Mouse (Mus musculus): Measurements from ENCODE around the gene Trpm8. TPM values are rescaled to one million over a fixed set of nuclear protein-coding genes. Genes with fewer than 3 reads are reported as not detected.
A peak's percentile ranks its signal among the peaks of the same experiment; 100 is the strongest.

Trpm8 gene
- polyA plus RNA-seq, 1 experiment from 2014 or later, result 0.17 TPM

- no peaks in the 10 kb centered on the region for H3K27me3 ChIP-seq (ENCODE audit: control insufficient read depth, insufficient read depth, low read length)
- peaks cover 4% of the 10 kb centered on the region; the same call in 1 of the 2 replicates for H3K9me3 ChIP-seq (ENCODE audit: control insufficient read depth, low read length)
- ATAC-seq (ENCODE audit: low FRiP score) (peak; percentile 37), DNase-seq (ENCODE audit: low spot score) (peak; percentile 69)
- H3K27ac ChIP-seq, result peak overlapping the region; percentile 38
- H3K4me3 ChIP-seq (replicated peaks; ENCODE audit: low read length), result peak overlapping the region; percentile 42
- peak overlapping the region; percentile 52 for H3K4me2 ChIP-seq (replicated peaks)
- peaks cover 20% of the 10 kb centered on the region for H3K4me1 ChIP-seq (replicated peaks; ENCODE audit: control insufficient read depth, insufficient read depth, low read length)
- peaks cover 13% of the 10 kb centered on the region for H3K36me3 ChIP-seq (replicated peaks; ENCODE audit: control insufficient read depth, insufficient read depth)
- peak overlapping the region; percentile 64 for H3K9ac ChIP-seq
- 29% methylated on average over 10 of the region's 10 CpGs for WGBS
Measured at GRCm38 (mm10) chr1:88276524-88277097, 850 bp upstream of the Trpm8 start.

DNA sequence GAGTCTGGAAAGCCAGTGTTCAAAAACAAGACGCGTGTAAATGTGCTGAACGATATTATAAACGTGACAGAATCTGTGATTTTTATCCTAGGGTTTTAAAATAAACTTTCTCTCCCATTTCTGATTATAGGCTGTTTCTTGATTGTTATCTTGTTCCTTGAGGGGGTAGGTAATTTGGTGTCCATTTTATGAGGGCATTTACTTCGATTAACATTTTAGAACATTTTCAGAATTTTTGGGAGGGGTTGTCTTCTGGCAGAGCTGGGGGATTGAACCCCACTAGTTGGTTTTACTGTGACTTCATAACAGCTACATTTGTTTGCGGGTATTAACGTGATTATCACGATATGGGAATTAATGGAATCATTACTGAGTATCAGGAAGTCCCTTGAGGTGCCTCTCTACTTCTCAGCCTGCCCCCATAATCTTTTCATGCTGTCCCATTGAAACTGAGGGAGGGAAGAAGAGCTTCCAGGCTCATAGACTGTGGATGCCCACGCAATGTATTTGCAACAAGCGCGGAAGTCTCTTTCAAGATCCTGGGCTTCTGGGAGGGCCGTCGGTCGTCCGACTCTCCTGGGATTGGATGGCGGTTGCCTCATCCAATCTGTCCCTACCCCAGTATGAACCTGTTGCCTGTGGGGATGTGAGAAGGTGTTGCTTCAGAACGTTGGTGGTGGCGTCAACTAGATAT is 504 bp downstream of the Trpm8 start:
- peak overlapping the region; percentile 52 for H3K4me2 ChIP-seq (replicated peaks)
- H3K27ac ChIP-seq, result peak overlapping the region; percentile 30
- peak; percentile 3 for ATAC-seq (ENCODE audit: low FRiP score)
- peaks cover 20% of the 10 kb centered on the region for H3K4me1 ChIP-seq (replicated peaks; ENCODE audit: control insufficient read depth, insufficient read depth, low read length)
- H3K27me3 ChIP-seq (ENCODE audit: control insufficient read depth, insufficient read depth, low read length), result no peaks in the 10 kb centered on the region
- H3K36me3 ChIP-seq (replicated peaks; ENCODE audit: control insufficient read depth, insufficient read depth), result peaks cover 10% of the 10 kb centered on the region
- DNase-seq (ENCODE audit: low spot score), result no peak
- peak overlapping the region; percentile 64 for H3K9ac ChIP-seq
- peak overlapping the region; percentile 42 for H3K4me3 ChIP-seq (replicated peaks; ENCODE audit: low read length)
- peaks cover 17% of the 10 kb centered on the region for H3K9me3 ChIP-seq (ENCODE audit: control insufficient read depth, low read length)
- 66% methylated on average over 18 of the region's 18 CpGs for WGBS

- peaks cover 20% of the 10 kb centered on the region for H3K4me1 ChIP-seq (replicated peaks; ENCODE audit: control insufficient read depth, insufficient read depth, low read length)
- no peak overlapping the region for H3K27ac ChIP-seq
- DNase-seq (ENCODE audit: low spot score) (no peak), ATAC-seq (ENCODE audit: low FRiP score) (no peak)
- peaks cover 31% of the 10 kb centered on the region for H3K9me3 ChIP-seq (ENCODE audit: control insufficient read depth, low read length)
- WGBS, result 73% methylated on average over 9 of the region's 9 CpGs
- no peak overlapping the region for H3K4me3 ChIP-seq (replicated peaks; ENCODE audit: low read length)
- H3K4me2 ChIP-seq (replicated peaks), result no peak overlapping the region
- no peaks in the 10 kb centered on the region for H3K27me3 ChIP-seq (ENCODE audit: control insufficient read depth, insufficient read depth, low read length)
- H3K9ac ChIP-seq, result no peak overlapping the region
- H3K36me3 ChIP-seq (replicated peaks; ENCODE audit: control insufficient read depth, insufficient read depth), result peaks cover 5% of the 10 kb centered on the region
Measured at GRCm38 (mm10) chr1:88279111-88280005, 1.9 kb downstream of the Trpm8 start.

- Histone ChIP-seq H3K27ac (no peak overlapping the region), H3K4me3 (replicated peaks; ENCODE audit: low read length) (no peak overlapping the region), H3K27me3 (ENCODE audit: control insufficient read depth, insufficient read depth, low read length) (no peaks in the 10 kb centered on the region), H3K9ac (no peak overlapping the region), H3K9me3 (ENCODE audit: control insufficient read depth, low read length) (peaks cover 39% of the 10 kb centered on the region), H3K4me1 (replicated peaks; ENCODE audit: control insufficient read depth, insufficient read depth, low read length) (peaks cover 20% of the 10 kb centered on the region), H3K4me2 (replicated peaks) (no peak overlapping the region), H3K36me3 (replicated peaks; ENCODE audit: control insufficient read depth, insufficient read depth) (no peaks in the 10 kb centered on the region)
- no peak for DNase-seq (ENCODE audit: low spot score)
- 78% methylated on average over 15 of the region's 15 CpGs for WGBS
- no peak for ATAC-seq (ENCODE audit: low FRiP score)
Measured at GRCm38 (mm10) chr1:88280006-88280690, 2.7 kb downstream of the Trpm8 start.

DNA sequence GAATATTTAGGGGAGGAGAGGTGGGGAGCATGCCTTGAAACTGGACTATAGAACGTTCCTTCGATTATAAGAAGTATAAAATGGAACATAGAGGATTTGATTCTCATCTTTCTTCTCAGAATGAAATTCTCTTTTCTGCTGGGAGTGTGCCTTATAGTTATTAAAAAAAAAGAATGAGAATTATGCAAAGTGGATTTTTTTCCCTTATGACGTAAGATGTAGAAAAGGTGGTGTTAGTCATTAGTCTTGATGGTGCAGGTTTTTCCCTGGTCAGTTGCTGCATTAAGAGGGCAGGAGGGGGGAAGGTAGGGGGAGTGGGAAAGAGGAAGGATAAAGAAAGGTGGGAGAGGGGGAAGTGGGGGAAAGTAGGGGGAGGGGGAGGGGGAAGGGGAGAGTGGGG is 4.8 kb downstream of the Trpm8 start:
- Histone ChIP-seq H3K27me3 (ENCODE audit: control insufficient read depth, insufficient read depth, low read length) (no peaks in the 10 kb centered on the region), H3K27ac (no peak overlapping the region), H3K4me1 (replicated peaks; ENCODE audit: control insufficient read depth, insufficient read depth, low read length) (peaks cover 5% of the 10 kb centered on the region), H3K36me3 (replicated peaks; ENCODE audit: control insufficient read depth, insufficient read depth) (no peaks in the 10 kb centered on the region), H3K4me3 (replicated peaks; ENCODE audit: low read length) (no peak overlapping the region), H3K9me3 (ENCODE audit: control insufficient read depth, low read length) (peaks cover 58% of the 10 kb centered on the region), H3K9ac (no peak overlapping the region), H3K4me2 (replicated peaks) (no peak overlapping the region)
- 60% methylated on average over 3 of the region's 3 CpGs for WGBS
- DNase-seq (ENCODE audit: low spot score) (no peak), ATAC-seq (ENCODE audit: low FRiP score) (no peak)

- H3K4me3 ChIP-seq (replicated peaks; ENCODE audit: low read length), result no peak overlapping the region
- no peak overlapping the region for H3K4me2 ChIP-seq (replicated peaks)
- 81% methylated on average over 15 of the region's 15 CpGs for WGBS
- no peak for DNase-seq (ENCODE audit: low spot score)
- H3K4me1 ChIP-seq (replicated peaks; ENCODE audit: control insufficient read depth, insufficient read depth, low read length), result no peaks in the 10 kb centered on the region
- no peak for ATAC-seq (ENCODE audit: low FRiP score)
- no peak overlapping the region for H3K27ac ChIP-seq
- H3K36me3 ChIP-seq (replicated peaks; ENCODE audit: control insufficient read depth, insufficient read depth), result no peaks in the 10 kb centered on the region
- H3K9me3 ChIP-seq (ENCODE audit: control insufficient read depth, low read length), result peaks cover 71% of the 10 kb centered on the region
- no peak overlapping the region for H3K9ac ChIP-seq
- no peaks in the 10 kb centered on the region for H3K27me3 ChIP-seq (ENCODE audit: control insufficient read depth, insufficient read depth, low read length)
Measured at GRCm38 (mm10) chr1:88283376-88284227, 6.1 kb downstream of the Trpm8 start.

GRCm38 (mm10) chr1:88284228-88284945 is 6.9 kb downstream of the Trpm8 start:
- no peak overlapping the region for H3K4me3 ChIP-seq (replicated peaks; ENCODE audit: low read length)
- H3K9ac ChIP-seq, result no peak overlapping the region
- H3K9me3 ChIP-seq (ENCODE audit: control insufficient read depth, low read length), result peaks cover 79% of the 10 kb centered on the region
- no peak overlapping the region for H3K4me2 ChIP-seq (replicated peaks)
- no peak overlapping the region for H3K27ac ChIP-seq
- H3K36me3 ChIP-seq (replicated peaks; ENCODE audit: control insufficient read depth, insufficient read depth), result no peaks in the 10 kb centered on the region
- no peaks in the 10 kb centered on the region for H3K4me1 ChIP-seq (replicated peaks; ENCODE audit: control insufficient read depth, insufficient read depth, low read length)
- DNase-seq (ENCODE audit: low spot score) (no peak), ATAC-seq (ENCODE audit: low FRiP score) (peak; percentile 21)
- H3K27me3 ChIP-seq (ENCODE audit: control insufficient read depth, insufficient read depth, low read length), result no peaks in the 10 kb centered on the region
- 62% methylated on average over 10 of the region's 10 CpGs for WGBS

DNA sequence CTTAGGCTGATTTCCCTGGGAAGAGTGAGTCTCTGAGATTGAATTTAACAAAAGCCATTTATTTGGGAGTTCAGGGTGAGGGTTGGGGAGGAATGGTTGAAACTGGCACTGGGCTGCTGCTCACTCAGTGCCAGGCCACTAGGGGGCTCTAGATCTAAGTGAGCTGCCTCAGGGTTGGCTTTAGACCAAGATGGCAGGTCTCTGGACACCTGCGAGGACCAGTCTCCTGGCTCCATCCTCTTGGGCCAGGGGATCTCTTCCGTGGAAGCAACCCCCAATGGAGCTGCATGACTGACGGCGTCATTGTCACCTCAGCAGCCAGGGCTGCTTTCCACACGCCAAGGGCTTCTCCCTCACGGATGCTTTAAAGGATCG is 7.5 kb downstream of the Trpm8 start:
- H3K4me2 ChIP-seq (replicated peaks), result no peak overlapping the region
- H3K9me3 ChIP-seq (ENCODE audit: control insufficient read depth, low read length), result peaks cover 84% of the 10 kb centered on the region
- no peak overlapping the region for H3K9ac ChIP-seq
- H3K27me3 ChIP-seq (ENCODE audit: control insufficient read depth, insufficient read depth, low read length), result no peaks in the 10 kb centered on the region
- H3K36me3 ChIP-seq (replicated peaks; ENCODE audit: control insufficient read depth, insufficient read depth), result no peaks in the 10 kb centered on the region
- 62% methylated on average over 7 of the region's 7 CpGs for WGBS
- ATAC-seq (ENCODE audit: low FRiP score), result no peak; the same call in 1 of the 2 replicates
- H3K4me1 ChIP-seq (replicated peaks; ENCODE audit: control insufficient read depth, insufficient read depth, low read length), result no peaks in the 10 kb centered on the region
- no peak overlapping the region for H3K4me3 ChIP-seq (replicated peaks; ENCODE audit: low read length)
- H3K27ac ChIP-seq, result no peak overlapping the region
- no peak for DNase-seq (ENCODE audit: low spot score)
